Mouse (Mus musculus): Measurements from ENCODE around the gene Gm13278.
A peak's percentile ranks its signal among the peaks of the same experiment; 100 is the strongest.
"Not testable (repeated sequence)": the region's sequence is repeated elsewhere in the genome, so short reads cannot be mapped to it uniquely, and the experiment has no call there.

Gm13278 gene

GRCm38 (mm10) chr4:88791250-88791649, at the start of gene Gm13278:
Gene Gm13278, plus strand, starts transcription at chr4:88791550.
- not testable (repeated sequence) for DNase-seq (ENCODE audit: low read depth in 2 of 2, low spot score in 2 of 2)

DNA sequence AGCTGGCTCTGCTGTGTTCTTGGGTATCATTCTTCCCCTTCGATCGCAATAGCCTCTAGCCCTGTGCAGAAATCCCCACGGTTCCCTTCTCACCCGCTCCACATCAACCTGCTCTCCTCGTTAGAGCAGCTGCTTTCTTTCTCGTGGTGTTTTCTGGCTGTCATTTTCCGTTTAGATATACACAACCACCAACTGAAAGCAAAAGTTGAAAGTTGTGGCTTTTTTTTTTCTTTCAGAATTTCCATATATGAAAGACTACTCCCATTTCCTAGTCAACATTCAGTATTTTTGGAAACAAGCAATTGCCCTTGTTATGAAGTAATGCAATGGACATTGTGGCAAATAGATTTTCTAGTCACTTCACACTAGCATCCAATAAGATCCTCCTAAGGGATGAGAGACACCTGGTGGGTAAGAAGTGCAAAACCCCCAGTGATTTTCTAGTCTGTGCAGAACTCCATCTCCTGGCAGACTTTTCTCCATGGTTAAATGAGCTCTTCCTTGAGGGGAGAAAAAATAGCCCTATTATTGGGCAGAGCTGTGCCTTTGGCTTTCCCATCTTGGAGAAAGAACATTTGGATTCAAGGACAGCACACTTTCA, 48.5 kb upstream of the Gm13278 start:
- no peak for DNase-seq (ENCODE audit: low read depth in 2 of 2, low spot score in 2 of 2)

DNA sequence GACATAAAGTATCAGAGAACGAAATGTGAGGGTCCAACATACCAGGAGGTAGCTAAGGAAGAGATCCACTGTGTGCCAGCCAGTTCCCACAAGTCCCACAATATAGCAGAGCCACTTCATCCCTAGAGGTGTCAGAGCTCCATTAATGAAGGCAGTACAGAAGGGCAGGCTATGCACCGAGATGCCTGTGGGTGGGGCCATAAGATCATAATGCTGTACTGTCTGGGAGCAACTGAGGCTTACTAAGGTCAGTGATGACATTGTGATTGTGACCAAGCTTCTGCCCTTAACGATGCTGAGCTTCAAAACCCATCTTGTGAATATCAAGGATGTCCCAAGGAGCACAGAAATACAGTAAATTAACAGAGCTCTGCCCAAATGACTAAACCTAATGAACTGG, 47.1 kb upstream of the Gm13278 start:
- DNase-seq (ENCODE audit: low read depth in 2 of 2, low spot score in 2 of 2): no peak

DNA sequence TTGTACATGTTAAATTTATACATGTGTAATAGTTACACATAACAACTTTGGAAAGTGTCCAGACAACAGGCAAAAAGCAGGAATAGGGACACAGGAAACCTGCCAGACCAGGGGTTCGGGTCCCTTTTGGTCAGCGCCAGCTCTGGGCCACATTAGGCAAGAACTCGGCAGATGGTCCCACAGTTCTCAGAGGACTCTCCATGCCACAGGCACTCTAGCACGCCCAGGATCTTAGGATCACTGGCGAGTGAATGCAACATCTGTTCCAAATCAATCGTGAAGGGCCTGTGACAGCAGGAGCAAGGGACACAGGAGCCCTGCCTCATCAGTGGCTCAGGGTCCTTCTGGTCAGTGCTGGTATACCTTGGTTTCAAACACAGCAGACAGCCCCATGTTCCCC, 41.4 kb upstream of the Gm13278 start:
- DNase-seq (ENCODE audit: low read depth in 2 of 2, low spot score in 2 of 2): no peak

GRCm38 (mm10) chr4:88754818-88755340, 36.5 kb upstream of the Gm13278 start, which contains the start of gene Gm13271:
Gene Gm13271, plus strand, starts transcription at chr4:88754868.
- DNase-seq (ENCODE audit: low read depth in 2 of 2, low spot score in 2 of 2): peak; percentile 73 to 80

GRCm38 (mm10) chr4:88756581-88757513, 34.5 kb upstream of the Gm13278 start:
- peak in 1 of 2 experiments; percentile 38 for DNase-seq (ENCODE audit: low read depth in 2 of 2, low spot score in 2 of 2)

DNA sequence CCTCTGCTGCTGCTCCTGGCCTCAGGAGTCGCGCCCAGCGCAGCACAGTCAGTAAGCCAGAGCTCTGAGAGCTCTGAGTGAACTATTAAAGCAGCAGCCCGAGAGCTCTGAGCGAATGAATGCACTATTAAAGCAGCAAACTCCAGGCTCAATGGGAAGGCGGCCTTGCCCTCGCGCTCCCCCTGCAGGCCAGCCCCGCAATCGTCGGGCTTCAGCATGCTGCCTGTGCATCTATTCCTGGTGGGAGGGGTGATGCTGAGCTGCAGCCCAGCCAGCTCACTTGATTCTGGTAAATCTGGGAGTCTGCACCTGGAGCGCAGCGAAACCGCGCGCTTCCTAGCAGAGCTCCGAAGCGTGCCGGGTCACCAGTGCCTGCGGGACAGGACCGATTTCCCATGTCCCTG, 33.7 kb upstream of the Gm13278 start:
- peak; percentile 91 to 94 for DNase-seq (ENCODE audit: low read depth in 2 of 2, low spot score in 2 of 2)

- DNase-seq (ENCODE audit: low read depth in 2 of 2, low spot score in 2 of 2): not testable (repeated sequence)
Measured at GRCm38 (mm10) chr4:88758751-88759150, 32.6 kb upstream of the Gm13278 start.

DNA sequence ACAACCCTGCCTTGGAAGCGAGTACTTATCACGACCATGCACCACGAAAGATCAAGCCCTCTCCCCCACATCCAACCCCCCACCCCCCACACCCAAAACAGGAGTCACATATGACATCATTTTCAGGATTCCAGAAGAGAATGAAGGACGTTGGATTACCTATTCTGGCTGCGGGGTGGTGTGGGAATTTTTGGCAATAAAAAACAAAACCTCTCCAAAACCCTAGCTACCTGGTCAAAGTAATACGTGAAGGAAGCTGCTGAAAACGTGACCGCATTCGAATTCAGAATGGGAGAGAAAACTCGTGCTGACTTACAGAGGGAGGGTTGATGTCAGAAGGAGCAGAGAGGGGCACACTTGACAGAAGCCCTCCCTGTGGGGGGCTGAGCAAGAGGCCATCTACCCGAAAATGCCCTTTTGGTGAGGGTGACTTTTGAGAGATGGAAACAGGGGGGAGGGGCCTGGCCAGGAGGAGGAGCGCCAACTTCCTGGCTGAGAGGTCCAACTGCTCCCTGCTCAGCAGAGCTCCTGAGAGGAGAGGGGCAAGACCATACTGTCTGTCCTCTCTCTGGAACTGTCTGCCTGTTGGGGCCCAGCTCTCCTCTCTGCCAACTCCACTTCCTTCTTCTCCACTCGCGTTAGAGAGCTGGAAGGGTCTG, 31.6 kb upstream of the Gm13278 start, which contains the start of gene Gm13283:
Gene Gm13283 (plus strand): TSS at position 510 of the 659 bp plus-strand sequence.
- DNase-seq (ENCODE audit: low read depth in 2 of 2, low spot score in 2 of 2): peak; percentile 40 to 43

GRCm38 (mm10) chr4:88760431-88760830, 30.9 kb upstream of the Gm13278 start:
- peak; percentile 35 to 39 for DNase-seq (ENCODE audit: low read depth in 2 of 2, low spot score in 2 of 2)

DNA sequence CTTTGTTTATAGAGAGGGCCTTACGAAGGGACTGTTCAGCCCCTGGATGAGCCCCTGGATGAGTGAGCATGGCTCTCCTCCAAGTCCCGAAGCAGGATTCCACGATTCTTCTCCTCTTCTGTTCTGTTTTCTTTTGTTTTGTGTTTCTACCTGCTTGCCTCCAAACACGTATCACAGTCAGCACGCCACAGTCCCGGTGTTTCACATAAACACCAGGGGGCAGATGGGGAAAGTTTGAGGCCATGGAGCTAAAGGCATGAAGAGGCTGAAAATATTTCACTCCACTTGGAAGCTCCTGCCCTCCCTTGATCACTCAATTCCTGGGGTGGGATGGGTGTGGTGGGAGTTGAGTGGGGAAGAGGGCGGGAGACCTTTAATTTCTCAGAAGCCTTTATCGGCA, 29.6 kb upstream of the Gm13278 start:
- peak; percentile 82 to 85 for DNase-seq (ENCODE audit: low read depth in 2 of 2, low spot score in 2 of 2)

GRCm38 (mm10) chr4:88762341-88762740, 29.0 kb upstream of the Gm13278 start:
- not testable (repeated sequence) for DNase-seq (ENCODE audit: low read depth in 2 of 2, low spot score in 2 of 2)

GRCm38 (mm10) chr4:88763384-88764018, 27.8 kb upstream of the Gm13278 start:
- DNase-seq (ENCODE audit: low read depth in 2 of 2, low spot score in 2 of 2): not testable (repeated sequence)

DNA sequence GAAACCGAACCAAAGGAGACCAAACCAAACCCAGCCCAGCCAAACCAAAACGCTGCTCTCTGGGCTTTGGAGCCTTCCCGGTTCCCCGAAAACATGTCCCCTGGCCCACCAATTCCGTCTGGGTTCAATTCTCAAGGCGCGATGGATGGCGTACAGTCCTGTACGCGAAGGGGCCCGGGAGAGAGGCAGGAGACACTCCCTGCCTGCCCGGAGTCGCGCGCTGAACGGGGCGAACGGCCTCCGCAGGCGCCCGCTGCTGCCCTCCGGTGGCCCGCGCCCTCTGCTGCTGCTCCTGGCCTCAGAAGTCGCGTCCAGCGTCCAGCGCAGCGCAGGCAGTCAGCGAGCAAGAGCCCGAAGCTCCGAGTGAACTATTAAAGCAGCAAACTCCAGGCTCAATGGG, 17.8 kb upstream of the Gm13278 start, which contains the start of gene Gm13290:
Gene Gm13290 (plus strand): TSS at position 301 of the 400 bp plus-strand sequence.
- not testable (repeated sequence) for DNase-seq (ENCODE audit: low read depth in 2 of 2, low spot score in 2 of 2)

- not testable (repeated sequence) for DNase-seq (ENCODE audit: low read depth in 2 of 2, low spot score in 2 of 2)
Measured at GRCm38 (mm10) chr4:88776622-88777021, 14.7 kb upstream of the Gm13278 start, which contains the start of gene Gm13289. Gene Gm13289, plus strand, starts transcription at chr4:88776922.

DNA sequence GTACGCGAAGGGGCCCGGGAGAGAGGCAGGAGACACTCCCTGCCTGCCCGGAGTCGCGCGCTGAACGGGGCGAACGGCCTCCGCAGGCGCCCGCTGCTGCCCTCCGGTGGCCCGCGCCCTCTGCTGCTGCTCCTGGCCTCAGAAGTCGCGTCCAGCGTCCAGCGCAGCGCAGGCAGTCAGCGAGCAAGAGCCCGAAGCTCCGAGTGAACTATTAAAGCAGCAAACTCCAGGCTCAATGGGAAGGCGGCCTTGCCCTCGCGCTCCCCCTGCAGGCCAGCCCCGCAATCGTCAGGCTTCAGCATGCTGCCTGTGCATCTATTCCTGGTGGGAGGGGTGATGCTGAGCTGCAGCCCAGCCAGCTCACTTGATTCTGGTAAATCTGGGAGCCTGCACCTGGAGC, 11.8 kb upstream of the Gm13278 start, which contains the start of gene Gm13272:
Gene Gm13272 (plus strand): TSS at position 301 of the 400 bp plus-strand sequence.
- not testable (repeated sequence) for DNase-seq (ENCODE audit: low read depth in 2 of 2, low spot score in 2 of 2)

- DNase-seq (ENCODE audit: low read depth in 2 of 2, low spot score in 2 of 2): not testable (repeated sequence)
Measured at GRCm38 (mm10) chr4:88780320-88780719, 11.0 kb upstream of the Gm13278 start.

DNA sequence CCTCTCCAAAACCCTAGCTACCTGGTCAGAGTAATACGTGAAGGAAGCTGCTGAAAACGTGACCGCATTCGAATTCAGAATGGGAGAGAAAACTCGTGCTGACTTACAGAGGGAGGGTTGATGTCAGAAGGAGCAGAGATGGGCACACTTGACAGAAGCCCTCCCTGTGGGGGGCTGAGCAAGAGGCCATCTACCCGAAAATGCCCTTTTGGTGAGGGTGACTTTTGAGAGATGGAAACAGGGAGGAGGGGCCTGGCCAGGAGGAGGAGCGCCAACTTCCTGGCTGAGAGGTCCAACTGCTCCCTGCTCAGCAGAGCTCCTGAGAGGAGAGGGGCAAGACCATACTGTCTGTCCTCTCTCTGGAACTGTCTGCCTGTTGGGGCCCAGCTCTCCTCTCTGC, 9.5 kb upstream of the Gm13278 start, which contains the start of gene Ifnz:
Gene Ifnz (plus strand): TSS at position 301 of the 400 bp plus-strand sequence.
- DNase-seq (ENCODE audit: low read depth in 2 of 2, low spot score in 2 of 2): not testable (repeated sequence)

GRCm38 (mm10) chr4:88782335-88782734, 9.0 kb upstream of the Gm13278 start:
- not testable (repeated sequence) for DNase-seq (ENCODE audit: low read depth in 2 of 2, low spot score in 2 of 2)

- DNase-seq (ENCODE audit: low read depth in 2 of 2, low spot score in 2 of 2): not testable (repeated sequence)
Measured at GRCm38 (mm10) chr4:88785409-88785808, 5.9 kb upstream of the Gm13278 start, which contains the start of gene Gm13276. Gene Gm13276, plus strand, starts transcription at chr4:88785709.
